Mouse (Mus musculus) left cerebral cortex, adult 2 months (tissue): ENCODE data around the gene Gm14190. TPM values are rescaled to one million over a fixed set of nuclear protein-coding genes. Genes with fewer than 3 reads are reported as not detected.
"Not testable (repeated sequence)": the region's sequence is repeated elsewhere in the genome, so short reads cannot be mapped to it uniquely, and the experiment has no call there.

ENCODE experiments used
- DNase-seq, 2 experiments: peaks; one replicate each; pipeline ENCODE4 v3.0.0; 2021 to 2022; ENCODE audit warnings: low spot score in 2 of 2, mixed read lengths in 1 of 2; ENCODE audit errors: extremely low spot score in 1 of 2
- H3K27ac ChIP-seq: fragments of 200-600 bp; 2 replicates; pipeline ENCODE4 v1.8.1; 2022
- H3K4me3 ChIP-seq: fragments of 200-600 bp; 2 replicates; pipeline ENCODE4 v1.8.1; 2022
- CTCF ChIP-seq: fragments of 200-600 bp; IDR thresholded peaks from 2 replicates; pipeline ENCODE4 v1.8.1; 2022; ENCODE audit warnings: antibody characterized with exemption, mild to moderate bottlenecking, moderate library complexity
- intact Hi-C: fragments of 180-260 bp; cut with DNase I; formaldehyde crosslinking; loops from one replicate; pipeline ENCODE4 v1.15.1; 2025
- long read RNA-seq, 2 experiments: library from polyadenylated mRNA; stranded (forward); transcript quantifications; one replicate each; pipeline ENCODE4 v2.0.0; 2021; ENCODE audit warnings: borderline mapping rate in 2 of 2
- total RNA-seq, 2 experiments: library from RNA; stranded (reverse); gene quantifications; 2 replicates each; pipeline ENCODE4 v1.2.3; 2021

Gm14190 gene
- not detected for total RNA-seq
- long read RNA-seq, experiment 1, result 0 reads
- long read RNA-seq, experiment 2, result 0 reads

DNA sequence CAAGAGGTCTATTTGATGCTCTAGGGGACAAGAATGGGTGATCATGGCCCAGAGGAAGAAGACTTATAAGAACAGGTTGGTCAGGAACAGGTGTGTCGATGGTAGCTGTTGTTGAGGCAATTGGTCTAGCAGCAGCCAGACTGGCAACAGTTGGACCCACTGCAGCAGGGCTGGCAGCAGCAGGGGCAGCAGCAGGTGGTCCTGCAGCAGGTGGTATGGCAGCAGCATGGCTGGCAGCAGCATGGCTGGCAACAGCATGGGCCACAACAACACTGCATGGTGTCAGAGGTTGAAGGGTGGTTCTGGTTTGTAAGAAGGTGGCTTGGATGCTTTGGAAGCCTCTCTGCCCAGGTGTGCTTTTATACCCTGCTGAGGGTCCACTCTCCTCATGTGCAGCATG is at the start of gene Gm14190:
TSS of gene Gm14190 (minus strand) at position 278 of the 400 bp plus-strand sequence.
- H3K27ac ChIP-seq, result no peak within 1 kb of the TSS
- intact Hi-C loops, result no loop called here
- no peak within 1 kb of the TSS for H3K4me3 ChIP-seq
- DNase-seq, result no peak
- no peak for TF ChIP-seq CTCF

DNA sequence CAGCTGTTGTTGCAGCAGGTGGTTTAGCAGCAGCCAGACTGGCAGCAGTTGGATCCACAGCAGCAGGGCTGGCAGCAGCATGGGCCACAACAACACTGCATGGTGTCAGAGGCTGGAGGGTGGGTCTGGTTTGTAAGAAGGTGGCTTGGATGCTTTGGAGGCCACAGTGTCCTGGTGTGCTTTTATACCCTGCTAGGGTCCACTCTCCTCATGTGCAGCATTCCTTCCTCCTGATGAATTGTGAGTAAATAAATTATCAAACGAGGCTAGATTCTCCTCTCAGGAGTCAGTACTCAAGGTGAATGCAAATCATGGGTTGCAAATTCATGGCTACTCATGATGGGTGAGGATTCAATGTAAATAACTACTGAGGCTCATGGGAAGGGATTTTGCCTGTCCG is 43.6 kb upstream of the Gm14190 start, which contains the start of gene Gm14180:
TSS of gene Gm14180 (minus strand) at position 101 of the 400 bp plus-strand sequence.
- TF ChIP-seq CTCF, result no peak
- no peak within 1 kb of the TSS for H3K4me3 ChIP-seq
- intact Hi-C loops, result no loop called here
- no peak for DNase-seq
- no peak within 1 kb of the TSS for H3K27ac ChIP-seq

DNA sequence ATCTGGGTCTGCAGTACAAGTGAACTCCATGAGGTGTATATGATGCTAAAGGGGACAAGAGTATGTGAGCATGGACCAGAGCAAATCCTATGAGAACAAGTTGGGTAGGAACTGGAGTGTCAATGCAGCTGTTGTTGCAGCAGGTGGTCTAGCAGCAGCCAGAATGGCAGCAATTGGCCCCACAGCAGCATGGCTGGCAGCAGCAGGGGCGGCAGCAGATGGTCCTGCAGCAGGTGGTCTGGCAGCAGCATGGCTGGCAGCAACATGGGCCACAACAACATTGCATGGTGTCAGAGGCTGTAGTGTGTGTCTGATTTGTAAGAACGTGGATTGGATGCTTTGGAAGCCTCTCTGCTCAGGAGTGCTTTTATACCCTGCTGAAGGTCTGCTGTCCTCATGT is 33.5 kb upstream of the Gm14190 start:
- DNase-seq, result no peak
- no peak for TF ChIP-seq CTCF
- H3K4me3 ChIP-seq, result no peak overlapping the region

DNA sequence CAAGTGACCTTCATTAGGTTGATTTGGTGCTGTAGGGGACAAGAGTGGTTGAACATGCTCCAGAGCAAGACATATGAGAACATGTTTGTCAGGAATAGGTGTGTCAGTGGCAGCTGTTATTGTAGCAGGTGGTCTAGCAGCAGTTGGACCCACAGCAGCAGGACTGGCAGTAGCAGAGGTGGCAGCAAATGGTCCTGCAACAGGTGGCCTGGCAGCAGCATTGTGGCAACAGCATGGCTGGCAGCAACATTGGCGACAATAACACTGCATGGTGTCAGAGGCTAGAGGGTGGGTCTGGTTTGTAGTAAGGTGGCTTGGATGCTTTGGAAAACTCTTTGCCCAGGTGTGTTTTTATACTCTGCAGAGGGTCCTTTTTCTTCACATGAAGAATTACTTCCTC is 28.2 kb upstream of the Gm14190 start:
- intact Hi-C loops, result no loop called here

More for the DNA sequence above, 33.5 kb upstream of the Gm14190 start:
- intact Hi-C loops, result loop anchor here (1.0 kb wide), 1 partner anchor 38 kb away; no protein-coding TSS in a partner anchor
- no peak overlapping the region for H3K27ac ChIP-seq

DNA sequence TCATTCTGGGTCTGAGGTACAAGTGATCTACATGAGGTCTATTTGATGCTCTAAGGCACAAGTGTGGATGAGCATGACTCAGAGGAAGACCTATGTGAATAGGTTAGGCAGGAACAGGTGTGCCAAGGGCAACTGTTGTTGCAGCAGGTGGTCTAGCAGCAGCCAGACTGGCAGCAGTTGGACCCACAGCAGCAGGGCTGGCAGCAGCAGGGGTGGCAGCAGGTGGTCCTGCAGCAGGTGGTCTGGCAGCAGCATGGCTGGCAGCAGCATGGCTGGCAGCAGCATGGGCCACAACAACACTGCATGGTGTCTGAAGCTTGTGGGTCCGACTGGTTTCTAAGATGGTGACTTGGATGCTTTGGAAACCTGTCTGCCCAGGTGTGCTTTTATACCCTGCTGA is 5.3 kb downstream of the Gm14190 start:
- DNase-seq, intact Hi-C loops, H3K27ac ChIP-seq, H3K4me3 ChIP-seq: not testable (repeated sequence)

More for the DNA sequence above, 28.2 kb upstream of the Gm14190 start:
- Histone ChIP-seq H3K4me3 (no peak overlapping the region), H3K27ac (no peak overlapping the region)
- no peak for TF ChIP-seq CTCF
- DNase-seq, result no peak

DNA sequence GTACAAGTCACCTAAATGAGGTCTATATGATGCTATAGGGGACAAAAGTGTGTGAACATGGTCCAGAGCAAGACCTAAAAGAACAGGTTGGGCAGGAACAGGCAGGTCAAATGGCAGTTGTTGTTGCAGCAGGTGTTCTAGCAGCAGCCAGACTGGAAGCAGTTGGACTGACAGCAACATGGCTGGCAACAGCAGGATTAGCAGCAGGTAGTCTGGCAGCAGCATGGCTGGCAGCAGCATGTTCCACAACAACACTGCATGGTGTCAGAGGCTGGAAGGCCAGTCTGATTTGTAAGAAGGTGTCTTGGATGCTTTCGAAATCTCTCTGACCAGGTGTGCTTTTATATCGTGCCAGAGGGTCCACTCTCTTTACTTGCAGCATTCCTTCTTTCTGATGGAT is 7.1 kb downstream of the Gm14190 start:
- Histone ChIP-seq H3K4me3 (no peak overlapping the region), H3K27ac (no peak overlapping the region)
- no peak for TF ChIP-seq CTCF
- no peak for DNase-seq
- intact Hi-C loops, result no loop called here

DNA sequence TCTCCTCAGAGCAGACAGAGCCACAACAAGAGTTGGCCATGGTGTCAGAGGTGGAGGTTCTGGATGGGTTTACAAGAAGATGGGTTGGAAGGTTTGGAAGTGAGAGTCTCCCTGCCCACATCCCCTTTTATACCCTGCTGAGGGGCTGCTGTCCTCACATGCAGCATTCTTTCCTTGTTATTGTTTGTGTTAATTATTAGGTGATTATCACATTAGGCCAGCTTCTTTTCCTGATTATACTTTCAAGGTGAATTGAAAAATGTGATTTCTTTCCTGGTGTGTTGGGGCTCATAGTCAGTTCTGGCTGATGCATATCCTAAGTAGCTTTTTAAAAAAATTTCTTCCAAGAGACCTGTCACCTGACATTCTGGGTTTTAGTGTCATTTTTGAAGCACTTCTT is 24.7 kb downstream of the Gm14190 start, which contains the start of gene Krtap4-6:
TSS of gene Krtap4-6 (minus strand) at position 101 of the 400 bp plus-strand sequence.
- TF ChIP-seq CTCF, result no peak
- H3K27ac ChIP-seq, result no peak within 1 kb of the TSS
- no peak within 1 kb of the TSS for H3K4me3 ChIP-seq
- intact Hi-C loops, result no loop called here
- no peak for DNase-seq

DNA sequence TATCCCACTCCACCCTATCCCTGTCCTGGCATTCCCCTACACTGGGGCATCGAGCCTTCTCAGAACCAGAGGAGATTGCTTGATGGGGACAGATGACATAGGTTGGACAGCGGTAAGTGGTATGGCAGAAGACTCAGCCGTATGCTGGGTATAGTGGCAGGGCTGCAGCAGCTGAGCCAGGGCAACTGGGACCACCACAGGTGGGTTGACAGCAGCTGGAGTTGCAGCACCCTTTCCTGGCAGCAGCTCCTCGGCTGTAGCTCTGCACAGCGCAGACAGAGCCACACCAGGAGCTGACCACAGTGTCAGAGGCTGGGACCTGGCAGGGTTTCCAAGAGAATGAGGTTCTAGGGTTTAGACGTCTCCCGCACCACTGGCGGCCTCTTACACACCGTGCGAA is 27.7 kb downstream of the Gm14190 start:
- no peak for TF ChIP-seq CTCF
- Histone ChIP-seq H3K4me3 (no peak overlapping the region), H3K27ac (no peak overlapping the region)
- DNase-seq, result no peak
- intact Hi-C loops, result no loop called here

DNA sequence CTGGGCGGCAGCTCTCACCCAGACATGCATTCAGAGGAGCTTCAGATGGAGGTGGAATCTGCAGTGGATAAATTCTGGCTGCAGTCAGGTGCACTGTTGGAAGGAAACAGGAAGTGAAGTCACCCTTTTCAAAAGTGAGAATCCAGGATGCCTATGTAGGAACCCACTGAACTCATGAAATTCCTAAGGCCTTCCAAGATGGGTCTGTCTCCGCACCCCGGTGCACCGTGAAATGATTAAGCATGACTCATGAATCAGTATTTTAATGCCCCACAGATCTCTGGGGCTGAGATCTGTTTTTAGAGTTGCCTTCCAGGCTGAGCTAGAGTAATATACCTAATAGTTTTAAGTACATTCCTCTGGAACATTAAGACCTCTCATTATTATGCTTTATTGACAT is 31.3 kb downstream of the Gm14190 start:
- TF ChIP-seq CTCF, result no peak
- H3K27ac ChIP-seq, result no peak overlapping the region
- intact Hi-C loops, result no loop called here
- no peak overlapping the region for H3K4me3 ChIP-seq
- no peak for DNase-seq

DNA sequence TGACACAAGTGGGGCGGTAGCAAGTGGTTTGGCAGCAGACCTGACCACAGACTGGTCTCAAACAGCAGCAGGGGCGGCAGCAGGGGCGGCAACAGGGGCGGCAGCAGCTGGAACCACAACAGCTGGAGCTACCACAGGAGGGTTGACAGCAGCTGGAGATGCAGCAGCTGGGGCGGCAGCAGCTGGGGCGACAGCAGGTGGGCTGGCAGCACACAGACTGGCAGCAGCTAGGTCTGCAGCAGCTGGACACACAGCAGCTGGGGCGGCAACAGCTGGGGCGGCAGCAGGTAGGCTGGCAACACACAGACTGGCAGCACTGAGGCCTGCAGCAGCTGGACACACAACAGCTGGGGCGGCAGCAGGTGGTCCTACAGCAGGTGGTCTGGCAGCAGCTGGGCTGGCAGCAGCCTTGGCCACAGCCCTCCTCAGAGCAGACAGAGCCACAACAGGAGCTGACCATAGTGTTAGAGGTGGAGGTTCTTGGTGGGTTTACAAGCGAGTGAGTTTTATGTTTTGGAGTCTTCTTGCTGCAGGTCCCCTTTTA is 32.0 kb downstream of the Gm14190 start, which contains the start of gene Gm11563:
TSS of gene Gm11563 (minus strand) at position 494 of the 544 bp plus-strand sequence.
- H3K4me3 ChIP-seq, intact Hi-C loops, H3K27ac ChIP-seq, DNase-seq: not testable (repeated sequence)

DNA sequence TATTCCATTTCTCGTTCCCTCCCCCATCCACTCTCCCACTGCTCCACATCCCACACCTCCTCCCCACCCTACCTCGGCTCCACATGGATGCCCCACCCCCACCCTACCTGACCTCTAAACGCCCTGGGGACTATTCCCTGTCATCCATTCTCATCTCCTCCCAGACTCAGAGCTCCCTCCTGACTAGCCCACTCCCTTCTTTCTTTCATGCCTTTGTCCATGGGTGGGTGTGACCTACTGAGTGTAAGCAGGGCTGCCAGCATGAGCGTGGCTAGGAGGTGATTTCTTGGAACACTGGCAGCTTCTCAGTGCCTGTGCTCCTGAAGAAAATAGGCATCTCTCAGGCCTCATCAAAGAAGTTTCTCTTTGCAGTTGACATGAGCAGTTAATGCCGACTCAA is 33.5 kb downstream of the Gm14190 start:
- TF ChIP-seq CTCF, result no peak
- Histone ChIP-seq H3K4me3 (no peak overlapping the region), H3K27ac (no peak overlapping the region)
- intact Hi-C loops, result no loop called here
- DNase-seq, result no peak

DNA sequence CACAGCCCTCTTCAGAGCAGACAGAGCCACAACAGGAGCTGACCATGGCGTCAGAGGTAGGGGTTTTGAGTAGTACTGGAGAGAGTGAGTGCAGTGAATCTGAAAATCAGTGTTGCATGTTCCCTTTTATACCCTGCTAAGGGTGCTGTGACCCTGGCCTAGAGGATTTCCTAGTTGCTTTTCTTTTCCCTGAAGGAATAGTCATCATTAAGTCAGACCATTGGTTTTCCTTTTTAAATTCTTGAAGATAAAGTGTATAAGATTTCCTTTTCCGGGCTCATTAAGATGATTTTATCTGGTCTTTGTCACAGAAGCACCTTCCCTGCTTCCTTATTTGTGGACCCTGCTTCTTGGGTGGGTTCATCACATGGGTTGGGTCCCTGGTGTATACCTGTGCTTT is 40.4 kb downstream of the Gm14190 start, which contains the start of gene Gm11555:
TSS of gene Gm11555 (minus strand) at position 101 of the 400 bp plus-strand sequence.
- Histone ChIP-seq H3K4me3 (no peak within 1 kb of the TSS), H3K27ac (no peak within 1 kb of the TSS)
- TF ChIP-seq CTCF, result no peak
- no peak for DNase-seq
- intact Hi-C loops, result no loop called here

DNA sequence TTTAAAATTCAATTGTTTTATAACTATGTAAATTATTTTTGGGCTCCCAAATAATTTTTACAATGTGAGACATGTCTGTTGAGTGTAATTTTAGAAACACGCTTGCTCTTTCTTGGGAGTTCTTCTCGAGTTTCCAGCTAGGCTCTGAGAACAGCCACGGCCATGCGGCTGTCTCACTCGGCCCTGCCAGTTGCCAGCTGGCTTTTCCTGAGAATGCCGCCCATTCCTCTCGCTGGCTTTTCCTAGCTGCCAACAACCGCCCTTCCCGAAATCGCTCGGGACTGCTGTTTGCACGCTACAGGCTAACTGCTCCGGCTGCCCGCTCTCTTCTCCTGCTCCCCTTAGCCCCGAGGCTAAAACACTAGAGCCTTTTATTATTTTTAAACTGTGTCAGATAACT is 44.1 kb downstream of the Gm14190 start:
- TF ChIP-seq CTCF, result no peak
- DNase-seq, result peak in 1 of 2 experiments; percentile 21
- H3K4me3 ChIP-seq, result no peak overlapping the region
- intact Hi-C loops, result loop anchor here (5.0 kb wide), 1 partner anchor 179 kb away; no protein-coding TSS in a partner anchor
- H3K27ac ChIP-seq, result 0 out of 2 replicates have a peak overlapping the region, but pooled peaks have one; percentile 1
